Mouse (Mus musculus): ENCODE measurements around the gene Fam107a. TPM values are rescaled to one million over a fixed set of nuclear protein-coding genes. Genes with fewer than 3 reads are reported as not detected.

Fam107a gene
- 34.4 and 79.8 TPM in 2 replicates for polyA plus RNA-seq (2021; fragmentation: Nextera tagmentation)
- long read RNA-seq, experiment 1, transcript Fam107a-203 (5 exons, 3,333 nt): minor isoform, 24 of 355 reads
- long read RNA-seq, experiment 1, transcript Fam107a-201 (4 exons, 3,151 nt): major isoform, 235 of 355 reads
- long read RNA-seq, experiment 1, partial matches to known transcripts: 4 of 355 reads
- long read RNA-seq, experiment 1, other reads (novel, unspliced or antisense): 92 of 355 reads
- long read RNA-seq, experiment 2, transcript Fam107a-201 (4 exons, 3,151 nt): major isoform, 10 of 42 reads
- long read RNA-seq, experiment 2, partial matches to known transcripts: 4 of 42 reads
- long read RNA-seq, experiment 2, other reads (novel, unspliced or antisense): 27 of 42 reads

GRCm38 (mm10) chr14:8317194-8318097 is at the start of gene Fam107a:
Fam107a (minus strand) TSS chr14:8318023.

DNA sequence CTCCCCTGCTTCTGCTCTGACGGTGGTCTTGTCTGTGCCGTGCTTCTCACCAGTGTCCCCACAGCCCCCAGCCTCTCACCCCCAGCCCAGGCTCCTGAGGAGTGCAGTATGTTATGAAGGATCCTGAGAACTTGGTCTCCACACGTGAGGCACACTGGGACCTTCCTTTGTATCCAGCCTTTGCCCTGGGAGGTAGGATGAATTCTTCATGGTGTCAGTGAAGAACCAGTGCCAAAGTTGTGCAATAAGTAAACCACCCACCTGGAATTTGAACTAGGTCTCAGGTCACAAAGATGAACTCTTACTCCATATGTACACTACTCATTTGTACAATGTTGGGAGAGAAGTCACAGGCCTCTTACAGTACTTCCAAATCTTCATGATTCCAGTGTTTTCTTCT is 58.7 kb downstream of the Fam107a start, which contains the start of gene Acox2:
Gene Acox2 (minus strand): TSS at position 188 of the 400 bp plus-strand sequence.

Other genes with a start within 250 kb of the Fam107a start
- 30.9 and 39.3 TPM in 2 replicates for gene Rpp14, start 237.7 kb downstream of the Fam107a start, polyA plus RNA-seq (2021; fragmentation: Nextera tagmentation)
- gene Pxk, start 219.8 kb downstream of the Fam107a start, polyA plus RNA-seq (2021; fragmentation: Nextera tagmentation): 14.6 and 19.8 TPM in 2 replicates
- 166 and 172 TPM in 2 replicates for gene Pdhb, start 145.0 kb downstream of the Fam107a start, polyA plus RNA-seq (2021; fragmentation: Nextera tagmentation)
- gene Kctd6, start 103.9 kb downstream of the Fam107a start, polyA plus RNA-seq (2021; fragmentation: Nextera tagmentation): 15.6 and 43.4 TPM in 2 replicates
- not detected in 2 replicates for gene Acox2, start 58.7 kb downstream of the Fam107a start, polyA plus RNA-seq (2021; fragmentation: Nextera tagmentation)
- gene Oit1, start 60.7 kb upstream of the Fam107a start, polyA plus RNA-seq (2021; fragmentation: Nextera tagmentation): not detected in 2 replicates

All from left cerebral cortex, adult 6 months (tissue).